Comparison of ENCODE assay signal across 9 mouse cellular contexts in genomic region chr10:90771471-90772226, GRCm38 (mm10).
DNase-seq lines count a peak whose midpoint lies in the region; ATAC-seq and TF ChIP-seq lines count a peak whose summit lies in the region.
"Had no signal": no experiment of that assay in that cellular context is flagged by ENCODE, and none has a peak within 500 bp of the region (broad histone marks: within the 10 kb centered on the region; RNA-seq: fewer than 3 reads in every experiment).

No protein-coding gene starts in this region.

- H3K9me3 ChIP-seq in embryonic facial prominence, embryonic 10.5 days, result no peaks in the 10 kb centered on the region
- no peaks in the 10 kb centered on the region for H3K9me3 ChIP-seq in hindbrain, embryonic 16.5 days (ENCODE audit: control insufficient read depth, low read length)
- no peaks in the 10 kb centered on the region for H3K9me3 ChIP-seq in liver, embryonic 11.5 days (ENCODE audit: control insufficient read depth, low read length)

- DNase-seq in left cerebral cortex, adult 2 months (ENCODE audit: extremely low spot score in 1 of 2, low spot score in 2 of 2), result no peak
- no peak for DNase-seq in left cerebral cortex, postnatal 10 days (ENCODE audit: extremely low spot score in 1 of 2, low spot score in 2 of 2)
- peak; percentile 63 for DNase-seq in embryonic facial prominence, embryonic 10.5 days (ENCODE audit: low spot score)
- DNase-seq in retina, embryonic 14.5 days (ENCODE audit: low spot score), result peak; percentile 24
- DNase-seq in liver, embryonic 11.5 days (ENCODE audit: low spot score), result no peak
- no peak for DNase-seq in gastrocnemius, adult 2 months
- no peak for DNase-seq in left cerebral cortex, adult 8-10 months (ENCODE audit: low spot score in 2 of 2)
- DNase-seq: thymus, postnatal 25 days had no signal

- peak overlapping the region; percentile 35 for H3K4me2 ChIP-seq in hindbrain, embryonic 16.5 days (ENCODE audit: low read length)
- no peak overlapping the region for H3K4me2 ChIP-seq in liver, embryonic 11.5 days

- peak; percentile 78 for ATAC-seq in hindbrain, embryonic 16.5 days
- no peak for ATAC-seq in liver, embryonic 11.5 days (replicated peaks; ENCODE audit: low FRiP score)

- peaks cover 12% of the 10 kb centered on the region for H3K4me1 ChIP-seq in embryonic facial prominence, embryonic 10.5 days
- peaks cover 12% of the 10 kb centered on the region for H3K4me1 ChIP-seq in hindbrain, embryonic 16.5 days (ENCODE audit: control insufficient read depth, insufficient read depth, low read depth, low read length)
- no peaks in the 10 kb centered on the region for H3K4me1 ChIP-seq in liver, embryonic 11.5 days (replicated peaks; ENCODE audit: control insufficient read depth, insufficient read depth, low read length)

- H3K27me3 ChIP-seq in embryonic facial prominence, embryonic 10.5 days (replicated peaks; ENCODE audit: low read depth, poor library complexity, severe bottlenecking), result peaks cover 12% of the 10 kb centered on the region; the same call in 1 of the 2 replicates
- no peaks in the 10 kb centered on the region for H3K27me3 ChIP-seq in hindbrain, embryonic 16.5 days (replicated peaks; ENCODE audit: control insufficient read depth, insufficient read depth, low read length)
- H3K27me3 ChIP-seq in liver, embryonic 11.5 days (replicated peaks; ENCODE audit: control insufficient read depth, insufficient read depth, low read length), result no peaks in the 10 kb centered on the region; the same call in 1 of the 2 replicates

- H3K4me3 ChIP-seq in left cerebral cortex, adult 2 months, result no peak overlapping the region
- H3K4me3 ChIP-seq in embryonic facial prominence, embryonic 10.5 days, result peak overlapping the region; percentile 29
- H3K4me3 ChIP-seq in hindbrain, embryonic 16.5 days (ENCODE audit: low read length), result no peak overlapping the region
- no peak overlapping the region for H3K4me3 ChIP-seq in liver, embryonic 11.5 days (ENCODE audit: low read depth, low read length)
- no peak overlapping the region for H3K4me3 ChIP-seq in gastrocnemius, adult 2 months

- WGBS in embryonic facial prominence, embryonic 10.5 days, result 10% methylated on average over 15 of the region's 15 CpGs
- WGBS in hindbrain, embryonic 16.5 days, result 9% methylated on average over 15 of the region's 15 CpGs
- 14% methylated on average over 15 of the region's 15 CpGs for WGBS in liver, embryonic 11.5 days

- H3K9ac ChIP-seq in hindbrain, embryonic 16.5 days (ENCODE audit: low read depth, low read length), result no peak overlapping the region
- no peak overlapping the region for H3K9ac ChIP-seq in liver, embryonic 11.5 days (ENCODE audit: low read depth, low read length)

- H3K36me3 ChIP-seq in embryonic facial prominence, embryonic 10.5 days (replicated peaks), result no peaks in the 10 kb centered on the region
- H3K36me3 ChIP-seq in hindbrain, embryonic 16.5 days (ENCODE audit: control insufficient read depth, insufficient read depth, low read length), result no peaks in the 10 kb centered on the region
- no peaks in the 10 kb centered on the region for H3K36me3 ChIP-seq in liver, embryonic 11.5 days (ENCODE audit: control insufficient read depth, insufficient read depth, low read length)

- TF ChIP-seq CTCF in left cerebral cortex, adult 2 months (IDR thresholded peaks at IDR 0.05), result no peak
- no peak for TF ChIP-seq CTCF in gastrocnemius, adult 2 months (IDR thresholded peaks at IDR 0.05)

- intact Hi-C loops in left cerebral cortex, adult 2 months (cut with DNase I), result no loop called here
- intact Hi-C loops in left cerebral cortex, postnatal 10 days (cut with DNase I), result no loop called here
- intact Hi-C loops in gastrocnemius, adult 2 months (cut with DNase I), result no loop called here

- peak overlapping the region; percentile 53; the same call in 1 of the 2 replicates for H3K27ac ChIP-seq in left cerebral cortex, adult 2 months
- no peak overlapping the region for H3K27ac ChIP-seq in embryonic facial prominence, embryonic 10.5 days (replicated peaks)
- peak overlapping the region; percentile 27; the same call in 1 of the 2 replicates for H3K27ac ChIP-seq in hindbrain, embryonic 16.5 days (ENCODE audit: low read depth, low read length)
- no peak overlapping the region for H3K27ac ChIP-seq in liver, embryonic 11.5 days (ENCODE audit: low read depth, low read length)
- no peak overlapping the region for H3K27ac ChIP-seq in gastrocnemius, adult 2 months

Comparison
In these comparisons a context has a peak if more than half of its experiments do, and no peak if none do; other contexts are left out.
1. DNase-seq: peak in embryonic facial prominence, embryonic 10.5 days (single experiment) and retina, embryonic 14.5 days (single experiment); none in left cerebral cortex, adult 2 months (0 of 2), left cerebral cortex, postnatal 10 days (0 of 2), liver, embryonic 11.5 days (single experiment), gastrocnemius, adult 2 months (single experiment) and left cerebral cortex, adult 8-10 months (0 of 2).
2. H3K27ac ChIP-seq: peak in left cerebral cortex, adult 2 months (single experiment) and hindbrain, embryonic 16.5 days (single experiment); none in embryonic facial prominence, embryonic 10.5 days (single experiment), liver, embryonic 11.5 days (single experiment) and gastrocnemius, adult 2 months (single experiment).